Mouse (Mus musculus): ENCODE measurements around the gene Olfr132. TPM values are rescaled to one million over a fixed set of nuclear protein-coding genes. Genes with fewer than 3 reads are reported as not detected.
"Not testable (repeated sequence)": the region's sequence is repeated elsewhere in the genome, so short reads cannot be mapped to it uniquely, and the experiment has no call there.

Olfr132 gene
- polyA plus RNA-seq (2012; rRNA removed): not detected in 2 replicates

DNA sequence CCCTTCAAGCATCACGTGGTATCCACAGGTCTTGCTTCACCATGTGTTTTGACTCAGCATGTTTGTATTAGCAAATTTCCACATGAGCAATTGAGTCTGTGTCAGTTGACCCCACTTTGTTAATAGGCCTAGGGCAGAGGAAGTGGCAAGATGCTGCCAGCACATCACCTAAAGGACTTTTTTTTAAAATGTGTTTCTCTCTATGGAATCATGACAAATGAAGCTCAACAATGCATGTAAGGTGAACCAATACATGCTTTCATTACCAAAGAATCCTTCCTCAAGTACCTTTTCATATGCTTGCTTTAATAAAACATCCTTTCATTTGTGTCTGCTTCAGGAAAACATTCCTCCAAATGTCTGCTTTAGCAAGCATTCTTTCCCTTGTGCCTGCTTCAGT lies at the start of gene Olfr132:
Gene Olfr132, minus strand, starts transcription at position 101 of the 400 bp plus-strand sequence.
- WGBS: 72% methylated on average over 1 of the region's 1 CpGs
- DNase-seq (ENCODE audit: low read depth, low spot score): no peak

DNA sequence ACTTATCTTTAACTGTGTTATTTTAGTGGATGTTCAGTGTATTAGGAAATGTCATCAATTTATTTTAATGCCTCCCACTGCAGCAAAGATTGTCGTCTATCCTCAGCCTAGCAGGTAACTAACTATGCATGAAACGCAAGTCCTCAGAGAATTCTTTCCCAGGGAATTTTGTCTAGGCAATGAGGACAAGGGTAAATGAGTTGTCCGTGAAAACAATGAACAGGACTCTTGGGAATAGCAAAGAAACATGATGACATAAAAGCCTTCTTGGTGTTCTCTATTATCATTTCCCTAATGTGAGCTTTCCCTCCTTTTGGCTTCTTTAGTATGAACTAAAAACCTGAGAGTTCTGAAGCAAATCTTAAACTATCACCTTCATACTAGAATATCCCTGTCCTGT lies 36.8 kb upstream of the Olfr132 start, which contains the start of gene Olfr134:
Gene Olfr134, plus strand, starts transcription at position 301 of the 400 bp plus-strand sequence.
- WGBS: 62% methylated on average over 3 of the region's 3 CpGs
- no peak for DNase-seq (ENCODE audit: low read depth, low spot score)

DNA sequence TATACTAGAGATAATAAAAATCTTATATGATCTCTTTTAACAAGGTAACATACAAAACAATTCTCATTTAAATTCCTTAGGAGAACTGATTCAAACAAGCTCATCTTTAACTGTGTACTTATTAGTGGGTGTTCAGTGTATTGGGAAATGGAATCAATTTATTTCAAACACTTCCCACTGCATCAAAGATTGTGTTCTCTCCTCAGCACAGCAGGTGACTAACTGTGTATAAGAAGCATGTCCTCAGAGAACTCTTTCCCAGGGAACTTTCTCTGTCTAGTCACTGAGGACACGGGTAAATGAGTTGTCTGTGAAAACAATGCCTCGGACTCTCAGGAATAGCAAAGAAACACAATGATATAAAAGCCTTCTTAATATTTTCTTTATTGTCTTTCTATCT lies 10.7 kb upstream of the Olfr132 start, which contains the start of gene Olfr133:
Gene Olfr133, plus strand, starts transcription at position 301 of the 400 bp plus-strand sequence.
- WGBS: 71% methylated on average over 2 of the region's 2 CpGs
- DNase-seq (ENCODE audit: low read depth, low spot score): no peak

DNA sequence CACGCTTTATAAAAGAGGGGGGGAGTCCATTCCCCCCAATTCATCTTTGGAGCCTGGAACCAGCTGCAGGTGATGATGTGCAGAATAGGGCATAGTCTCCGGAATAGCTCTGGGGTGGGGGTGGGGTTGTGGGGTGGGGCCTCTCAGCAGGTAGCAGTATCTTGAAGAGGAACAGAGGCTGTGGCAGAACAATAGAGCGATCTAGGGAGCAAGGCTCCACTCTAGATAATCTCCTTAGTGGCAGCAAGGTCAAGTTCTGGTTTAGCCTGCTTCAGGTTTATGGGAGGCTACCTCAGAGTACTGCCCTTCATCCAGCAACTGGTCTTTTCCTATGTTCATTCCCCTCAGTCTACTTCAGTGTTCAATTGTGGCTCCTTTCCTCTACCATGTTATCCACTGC lies 9.0 kb downstream of the Olfr132 start:
- WGBS: 67% methylated on average over 3 of the region's 3 CpGs
- DNase-seq (ENCODE audit: low read depth, low spot score): not testable (repeated sequence)

DNA sequence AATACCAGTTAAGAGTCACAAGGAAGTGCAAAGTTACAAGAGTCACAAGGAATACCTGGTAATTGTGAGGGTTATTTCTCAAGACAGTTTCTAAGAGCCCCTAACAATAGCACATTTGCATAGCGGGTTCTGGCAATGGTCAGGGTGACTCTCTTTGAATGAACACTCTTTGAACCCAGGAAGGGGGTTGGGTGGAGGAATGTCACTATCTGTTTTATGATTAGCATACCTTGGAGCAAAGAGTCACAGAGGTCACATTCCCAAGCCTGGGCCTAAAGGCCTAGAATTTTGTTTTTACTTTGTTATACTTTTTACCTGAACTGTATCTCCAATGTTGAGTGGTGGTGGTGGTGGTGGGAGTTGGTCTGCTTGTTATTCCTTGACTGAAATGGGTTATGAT lies 10.1 kb downstream of the Olfr132 start:
- 65% methylated on average over 1 of the region's 1 CpGs for WGBS
- not testable (repeated sequence) for DNase-seq (ENCODE audit: low read depth, low spot score)

DNA sequence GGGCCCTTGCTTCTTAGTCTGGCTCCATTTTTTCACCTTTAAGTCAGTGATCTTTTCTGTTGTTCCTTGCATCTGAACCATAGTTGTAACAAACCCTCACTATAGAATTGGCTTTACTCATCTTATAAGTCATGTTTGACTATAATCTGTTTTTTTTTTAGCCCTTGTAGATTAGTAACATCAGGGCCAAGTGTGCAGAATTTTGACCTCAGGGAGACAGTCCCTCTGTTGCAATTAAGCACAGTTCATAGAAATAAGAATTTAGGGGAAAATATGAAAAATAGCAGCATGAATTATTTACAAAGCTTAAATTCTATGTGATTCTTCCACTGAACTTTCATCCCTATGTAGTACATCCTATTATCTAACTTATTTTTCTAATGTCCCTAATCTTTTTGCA lies 45.7 kb downstream of the Olfr132 start, which contains the start of gene Olfr131:
Gene Olfr131, minus strand, starts transcription at position 101 of the 400 bp plus-strand sequence.
- DNase-seq (ENCODE audit: low read depth, low spot score): no peak

DNA sequence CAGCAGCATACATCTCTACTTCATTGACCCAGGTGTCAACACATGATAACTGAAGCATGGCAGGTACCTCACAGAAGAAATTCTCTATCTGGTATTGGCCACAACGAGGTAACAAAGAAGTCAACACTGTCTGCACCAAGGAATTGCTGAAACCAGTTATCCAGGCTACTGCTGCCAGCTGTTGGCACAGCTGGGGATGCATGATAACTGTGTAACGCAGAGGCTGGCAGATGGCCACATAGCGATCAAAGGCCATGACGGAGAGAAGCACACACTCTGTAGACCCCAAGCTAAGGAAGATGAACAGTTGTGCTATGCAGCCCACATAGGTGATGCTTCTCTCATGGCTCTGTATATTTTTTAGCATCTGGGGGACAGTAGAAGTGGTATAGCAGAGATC lies 52.0 kb downstream of the Olfr132 start:
- 76% methylated on average over 4 of the region's 4 CpGs for WGBS
- no peak for DNase-seq (ENCODE audit: low read depth, low spot score)

Other genes with a start within 250 kb of the Olfr132 start
- gene Olfr127, start 234.1 kb downstream of the Olfr132 start, polyA plus RNA-seq (2012; rRNA removed): not detected in 2 replicates
- not detected in 2 replicates for gene Olfr128, start 214.0 kb downstream of the Olfr132 start, polyA plus RNA-seq (2012; rRNA removed)
- not detected in 2 replicates for gene Olfr761, start 181.4 kb downstream of the Olfr132 start, polyA plus RNA-seq (2012; rRNA removed)
- gene Olfr129, start 74.4 kb downstream of the Olfr132 start, polyA plus RNA-seq (2012; rRNA removed): not detected in 2 replicates
- gene Olfr130, start 70.6 kb downstream of the Olfr132 start, polyA plus RNA-seq (2012; rRNA removed): not detected in 2 replicates
- gene Olfr131, start 45.8 kb downstream of the Olfr132 start, polyA plus RNA-seq (2012; rRNA removed): not detected in 2 replicates
- not detected in 2 replicates for gene Olfr133, start 10.8 kb upstream of the Olfr132 start, polyA plus RNA-seq (2012; rRNA removed)
- not detected in 2 replicates for gene Olfr134, start 36.9 kb upstream of the Olfr132 start, polyA plus RNA-seq (2012; rRNA removed)
- gene Olfr135, start 69.8 kb upstream of the Olfr132 start, polyA plus RNA-seq (2012; rRNA removed): not detected in 2 replicates
- gene Olfr138, start 126.5 kb upstream of the Olfr132 start, polyA plus RNA-seq (2012; rRNA removed): not detected in 2 replicates
- gene Olfr137, start 173.0 kb upstream of the Olfr132 start, polyA plus RNA-seq (2012; rRNA removed): not detected in 2 replicates
- not detected in 2 replicates for gene Olfr136, start 195.3 kb upstream of the Olfr132 start, polyA plus RNA-seq (2012; rRNA removed)

All from large intestine, adult 2 months (tissue).